Mouse (Mus musculus): ENCODE measurements around the gene Grn. TPM values are rescaled to one million over a fixed set of nuclear protein-coding genes. Genes with fewer than 3 reads are reported as not detected.

The Grn gene
- total and polyA plus RNA-seq, 2 experiments from 2014 or later = 78.0 to 90.4 TPM

DNA sequence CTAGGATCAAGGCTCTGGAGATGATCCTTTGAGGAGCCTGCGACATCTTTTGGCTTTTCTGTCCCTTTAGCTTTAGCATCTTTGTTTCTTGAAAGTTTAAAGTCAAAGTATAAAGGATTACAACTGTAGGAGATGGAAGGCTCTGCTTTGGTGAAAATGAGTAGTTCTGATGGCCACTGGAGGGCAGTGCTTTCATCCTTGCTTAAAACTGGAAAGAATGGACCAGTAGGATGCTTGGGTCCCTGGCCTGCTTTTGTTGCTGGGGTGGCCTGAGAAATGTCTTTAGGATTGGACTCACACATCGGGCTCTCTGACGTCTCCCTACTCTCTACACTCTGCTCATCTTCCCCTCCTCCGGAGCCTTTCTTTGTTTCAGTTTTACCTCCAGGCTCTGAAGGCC, 50.8 kb downstream of the Grn start:
- Histone ChIP-seq H3K36me3 (ENCODE audit: insufficient read depth, low read length) (peaks cover 54% of the 10 kb centered on the region), H3K9me3 (ENCODE audit: low read length) (no peaks in the 10 kb centered on the region), H3K4me1 (ENCODE audit: insufficient read depth, low read length) (no peaks in the 10 kb centered on the region), H3K27me3 (ENCODE audit: insufficient read depth, low read length) (no peaks in the 10 kb centered on the region), H3K4me2 (ENCODE audit: low read depth, low read length, poor library complexity, severe bottlenecking) (no peak overlapping the region), H3K9ac (replicated peaks; ENCODE audit: low read length, poor library complexity, severe bottlenecking) (no peak overlapping the region), H3K4me3 (ENCODE audit: low read depth, low read length) (no peak overlapping the region), H3K27ac (ENCODE audit: low read depth, low read length) (no peak overlapping the region)
- peak; percentile 61 for TF ChIP-seq CTCF (IDR thresholded peaks at IDR 0.05)
- DNase-seq (ENCODE audit: low spot score) = no peak
- no peak for ATAC-seq (ENCODE audit: low FRiP score)
- 64% methylated on average over 4 of the region's 4 CpGs for WGBS

DNA sequence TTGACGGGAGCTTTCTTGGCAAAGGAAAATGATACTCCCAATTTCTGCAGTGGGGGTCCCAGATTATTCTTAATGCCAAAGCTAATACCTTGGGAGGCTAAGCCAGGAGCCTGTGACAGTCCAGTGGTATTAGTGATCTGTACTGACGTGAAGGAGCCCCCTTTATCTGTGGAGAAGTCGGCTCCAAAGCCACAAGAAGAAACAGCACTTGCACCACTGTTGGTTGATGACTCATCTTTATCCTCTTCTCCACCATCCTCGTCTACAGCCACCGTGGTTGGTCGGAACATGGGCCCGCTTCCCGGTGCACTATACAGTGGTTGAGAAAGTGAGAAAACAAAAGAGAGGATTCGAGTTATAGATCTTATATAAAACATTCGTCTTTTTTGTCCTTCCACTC, 51.7 kb downstream of the Grn start:
- peaks cover 61% of the 10 kb centered on the region for H3K36me3 ChIP-seq (ENCODE audit: insufficient read depth, low read length)
- DNase-seq (ENCODE audit: low spot score) (no peak), ATAC-seq (ENCODE audit: low FRiP score) (no peak)
- no peaks in the 10 kb centered on the region for H3K4me1 ChIP-seq (ENCODE audit: insufficient read depth, low read length)
- no peak overlapping the region for H3K9ac ChIP-seq (replicated peaks; ENCODE audit: low read length, poor library complexity, severe bottlenecking)
- no peak overlapping the region for H3K4me2 ChIP-seq (ENCODE audit: low read depth, low read length, poor library complexity, severe bottlenecking)
- H3K4me3 ChIP-seq (ENCODE audit: low read depth, low read length) = no peak overlapping the region
- 92% methylated on average over 10 of the region's 10 CpGs for WGBS
- TF ChIP-seq CTCF (IDR thresholded peaks at IDR 0.05) = no peak
- H3K9me3 ChIP-seq (ENCODE audit: low read length) = no peaks in the 10 kb centered on the region
- no peak overlapping the region for H3K27ac ChIP-seq (ENCODE audit: low read depth, low read length)
- no peaks in the 10 kb centered on the region for H3K27me3 ChIP-seq (ENCODE audit: insufficient read depth, low read length)

Small RNA genes within 50 kb of the gene (microRNA-seq; reads per million reads assigned to microRNA genes)
- gene Mir6930 (ENCODE audit: borderline number of aligned reads) = not detected

Other genes starting within 250 kb of the Grn start
- 77.7 and 86.2 TPM in 2 replicates for gene Lsm12, start 245.0 kb upstream of the Grn start, total RNA-seq (2014; rRNA removed)
- gene Lsm12, start 245.0 kb upstream of the Grn start, polyA plus RNA-seq (2015; fragmentation: Nextera tagmentation; extraction: Ambion mirVana) = 130 and 147 TPM in 2 replicates
- gene G6pc3, start 240.7 kb upstream of the Grn start, total RNA-seq (2014; rRNA removed) = 43.1 and 68.5 TPM in 2 replicates
- gene G6pc3, start 240.7 kb upstream of the Grn start, polyA plus RNA-seq (2015; fragmentation: Nextera tagmentation; extraction: Ambion mirVana) = 42.0 and 48.7 TPM in 2 replicates
- gene Hdac5, start 200.1 kb upstream of the Grn start, total RNA-seq (2014; rRNA removed) = 183 and 263 TPM in 2 replicates
- 61.9 and 65.9 TPM in 2 replicates for gene Hdac5, start 200.1 kb upstream of the Grn start, polyA plus RNA-seq (2015; fragmentation: Nextera tagmentation; extraction: Ambion mirVana)
- 2.1 TPM in 2 replicates for gene BC030867, start 181.4 kb upstream of the Grn start, total RNA-seq (2014; rRNA removed)
- gene BC030867, start 181.4 kb upstream of the Grn start, polyA plus RNA-seq (2015; fragmentation: Nextera tagmentation; extraction: Ambion mirVana) = 0.53 and 0.60 TPM in 2 replicates
- gene Asb16, start 161.6 kb upstream of the Grn start, total RNA-seq (2014; rRNA removed) = 2.3 and 2.5 TPM in 2 replicates
- 0.28 and 0.32 TPM in 2 replicates for gene Asb16, start 161.6 kb upstream of the Grn start, polyA plus RNA-seq (2015; fragmentation: Nextera tagmentation; extraction: Ambion mirVana)
- gene Tmub2, start 145.4 kb upstream of the Grn start, total RNA-seq (2014; rRNA removed) = 80.5 and 90.8 TPM in 2 replicates
- gene Tmub2, start 145.4 kb upstream of the Grn start, polyA plus RNA-seq (2015; fragmentation: Nextera tagmentation; extraction: Ambion mirVana) = 65.4 and 73.9 TPM in 2 replicates
- gene Atxn7l3, start 133.7 kb upstream of the Grn start, total RNA-seq (2014; rRNA removed) = 166 and 169 TPM in 2 replicates
- 25.4 and 26.5 TPM in 2 replicates for gene Atxn7l3, start 133.7 kb upstream of the Grn start, polyA plus RNA-seq (2015; fragmentation: Nextera tagmentation; extraction: Ambion mirVana)
- gene Ubtf, start 110.6 kb upstream of the Grn start, total RNA-seq (2014; rRNA removed) = 64.3 and 71.4 TPM in 2 replicates
- 56.3 and 64.3 TPM in 2 replicates for gene Ubtf, start 110.6 kb upstream of the Grn start, polyA plus RNA-seq (2015; fragmentation: Nextera tagmentation; extraction: Ambion mirVana)
- 0.33 and 1.1 TPM in 2 replicates for gene Slc4a1, start 64.1 kb upstream of the Grn start, total RNA-seq (2014; rRNA removed)
- gene Slc4a1, start 64.1 kb upstream of the Grn start, polyA plus RNA-seq (2015; fragmentation: Nextera tagmentation; extraction: Ambion mirVana) = 0.27 and 0.42 TPM in 2 replicates
- 379 and 397 TPM in 2 replicates for gene Rundc3a, start 36.9 kb upstream of the Grn start, total RNA-seq (2014; rRNA removed)
- gene Rundc3a, start 36.9 kb upstream of the Grn start, polyA plus RNA-seq (2015; fragmentation: Nextera tagmentation; extraction: Ambion mirVana) = 127 and 133 TPM in 2 replicates
- gene Slc25a39, start 22.4 kb upstream of the Grn start, total RNA-seq (2014; rRNA removed) = 139 and 176 TPM in 2 replicates
- gene Slc25a39, start 22.4 kb upstream of the Grn start, polyA plus RNA-seq (2015; fragmentation: Nextera tagmentation; extraction: Ambion mirVana) = 132 and 148 TPM in 2 replicates
- gene Fam171a2, start 17.4 kb downstream of the Grn start, total RNA-seq (2014; rRNA removed) = 584 and 605 TPM in 2 replicates
- 22.5 and 25.4 TPM in 2 replicates for gene Fam171a2, start 17.4 kb downstream of the Grn start, polyA plus RNA-seq (2015; fragmentation: Nextera tagmentation; extraction: Ambion mirVana)
- 2.6 and 4.7 TPM in 2 replicates for gene Itga2b, start 39.8 kb downstream of the Grn start, total RNA-seq (2014; rRNA removed)
- 15.4 and 15.5 TPM in 2 replicates for gene Itga2b, start 39.8 kb downstream of the Grn start, polyA plus RNA-seq (2015; fragmentation: Nextera tagmentation; extraction: Ambion mirVana)
- 24.8 and 33.4 TPM in 2 replicates for gene Gpatch8, start 126.1 kb downstream of the Grn start, total RNA-seq (2014; rRNA removed)
- gene Gpatch8, start 126.1 kb downstream of the Grn start, polyA plus RNA-seq (2015; fragmentation: Nextera tagmentation; extraction: Ambion mirVana) = 35.8 and 53.3 TPM in 2 replicates
- 1.1 and 3.5 TPM in 2 replicates for gene Gm11627, start 149.1 kb downstream of the Grn start, total RNA-seq (2014; rRNA removed)
- 4.6 and 5.8 TPM in 2 replicates for gene Gm11627, start 149.1 kb downstream of the Grn start, polyA plus RNA-seq (2015; fragmentation: Nextera tagmentation; extraction: Ambion mirVana)
- gene Fzd2, start 174.1 kb downstream of the Grn start, total RNA-seq (2014; rRNA removed) = 16.8 and 17.3 TPM in 2 replicates
- gene Fzd2, start 174.1 kb downstream of the Grn start, polyA plus RNA-seq (2015; fragmentation: Nextera tagmentation; extraction: Ambion mirVana) = 3.9 and 4.5 TPM in 2 replicates
- gene Meioc, start 233.4 kb downstream of the Grn start, total RNA-seq (2014; rRNA removed) = not detected in 2 replicates
- gene Meioc, start 233.4 kb downstream of the Grn start, polyA plus RNA-seq (2015; fragmentation: Nextera tagmentation; extraction: Ambion mirVana) = 0.21 and 0.23 TPM in 2 replicates